Mouse (Mus musculus): Measurements from ENCODE around the gene Rhbdl3. TPM values are rescaled to one million over a fixed set of nuclear protein-coding genes. Genes with fewer than 3 reads are reported as not detected.
"Not testable (repeated sequence)": the region's sequence is repeated elsewhere in the genome, so short reads cannot be mapped to it uniquely, and the experiment has no call there.

The Rhbdl3 gene
- total RNA-seq, 4 experiments from 2014 or later = 2.8 to 8.4 (median 4.6) TPM

GRCm38 (mm10) chr11:80312565-80312964, 11.9 kb downstream of the Rhbdl3 start:
- no peak for DNase-seq (ENCODE audit: low spot score in 2 of 2)

- DNase-seq (ENCODE audit: low spot score in 2 of 2) = no peak
Observed at GRCm38 (mm10) chr11:80313462-80313861, 12.8 kb downstream of the Rhbdl3 start.

DNA sequence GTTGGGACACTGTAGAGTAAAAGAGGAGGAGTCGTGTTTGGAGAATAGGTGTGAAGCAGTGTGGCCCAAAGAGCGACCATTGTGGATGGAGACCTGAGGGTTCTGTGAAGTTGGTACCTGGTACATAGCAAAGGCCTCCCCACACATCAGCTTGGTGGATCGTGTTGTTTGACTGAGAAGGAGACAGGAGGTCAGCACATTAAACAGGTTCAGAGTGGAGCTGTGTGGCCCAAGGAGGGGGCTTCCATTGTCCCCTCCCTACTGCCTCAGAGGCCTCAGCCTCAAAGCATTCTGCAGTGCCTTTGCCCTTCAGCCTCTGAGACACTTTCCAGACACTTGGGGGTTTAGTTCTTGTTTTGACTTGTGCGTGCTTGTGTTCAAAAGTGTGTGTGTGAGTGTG, 13.2 kb downstream of the Rhbdl3 start:
- DNase-seq (ENCODE audit: low spot score in 2 of 2) = no peak

DNA sequence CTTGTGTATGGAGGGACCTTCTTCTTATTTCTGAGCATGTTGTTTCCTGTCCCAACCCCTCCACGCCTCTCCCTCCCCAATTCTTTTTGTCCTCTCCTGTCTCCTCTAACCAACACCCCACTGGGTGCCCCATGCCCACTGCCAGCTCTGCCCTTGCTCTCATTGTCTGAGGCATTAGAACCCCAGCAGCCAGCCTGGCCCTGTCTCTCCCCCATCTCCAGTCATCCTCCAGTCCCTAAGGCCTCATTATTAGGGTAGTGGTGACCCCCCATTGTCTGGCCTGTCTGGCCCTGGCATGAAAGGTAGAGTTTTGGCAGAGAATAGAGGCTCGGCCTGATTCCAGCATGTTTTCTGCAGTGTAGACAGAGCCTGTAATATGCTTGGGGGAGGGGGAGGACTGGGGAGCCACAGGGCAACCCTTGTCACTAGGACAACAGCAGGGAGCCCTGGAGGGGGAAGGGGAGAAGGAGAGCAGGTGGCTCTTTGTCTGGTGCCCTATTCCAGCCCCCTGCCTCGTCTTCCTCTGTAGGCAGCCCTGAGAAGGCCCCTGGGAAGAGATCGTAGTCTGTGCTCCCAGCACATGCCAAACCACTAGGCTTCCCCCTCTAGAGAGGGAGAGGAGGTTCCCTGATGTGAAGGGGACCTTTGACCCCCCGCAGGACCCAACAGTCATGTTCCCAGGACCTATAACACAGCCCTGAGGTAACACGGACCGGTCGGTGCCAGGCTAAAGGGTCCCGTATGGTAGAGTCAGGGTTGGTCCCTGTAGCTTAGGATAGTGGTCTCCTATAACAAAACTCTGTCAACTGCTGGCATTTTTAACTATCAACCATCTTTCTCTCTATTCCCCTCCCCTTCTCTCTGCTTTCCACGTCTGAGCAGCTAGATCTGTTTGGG, 15.3 kb downstream of the Rhbdl3 start:
- DNase-seq (ENCODE audit: low spot score in 2 of 2) = no peak

GRCm38 (mm10) chr11:80323255-80323654, 22.5 kb downstream of the Rhbdl3 start:
- DNase-seq (ENCODE audit: low spot score in 2 of 2) = no peak

GRCm38 (mm10) chr11:80324636-80325035, 23.9 kb downstream of the Rhbdl3 start:
- DNase-seq (ENCODE audit: low spot score in 2 of 2) = no peak

GRCm38 (mm10) chr11:80332709-80333400, 32.1 kb downstream of the Rhbdl3 start:
- DNase-seq (ENCODE audit: low spot score in 2 of 2) = no peak

DNA sequence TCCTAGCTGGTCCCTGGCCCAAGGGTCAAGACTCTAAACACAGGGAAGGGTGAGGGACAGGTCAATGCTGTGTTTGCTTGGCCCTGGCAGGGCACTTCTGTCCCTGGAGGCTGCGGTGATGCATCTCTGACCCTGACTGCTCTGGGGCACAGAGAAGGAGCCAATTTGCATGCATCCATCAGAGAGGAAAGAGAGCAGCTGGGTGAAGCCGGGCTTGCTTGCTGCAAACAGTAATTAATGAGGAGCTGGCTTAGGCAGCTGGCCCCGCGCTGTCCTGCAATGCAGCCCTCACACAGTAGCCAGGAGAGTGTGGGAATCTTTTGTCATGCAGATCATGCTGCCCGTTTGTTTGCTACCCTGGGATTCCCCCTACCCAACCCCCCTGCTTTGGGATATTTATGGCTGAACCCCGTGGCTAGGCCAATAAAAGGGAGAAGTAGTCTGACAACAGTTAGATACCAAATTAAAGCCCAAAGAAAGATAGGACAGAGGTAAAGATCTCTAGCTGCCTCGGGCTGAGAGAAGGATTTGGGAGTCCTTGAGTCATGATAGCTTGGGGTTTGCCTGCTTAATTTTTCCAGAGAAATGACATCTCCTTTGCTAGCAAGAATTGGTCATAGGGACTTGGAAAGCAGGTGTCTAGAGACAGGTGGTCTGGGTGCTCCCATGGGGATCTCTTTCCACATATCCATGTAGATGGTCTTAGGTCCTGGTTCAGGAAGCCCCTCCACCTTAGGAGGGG, 35.1 kb downstream of the Rhbdl3 start:
- DNase-seq (ENCODE audit: low spot score in 2 of 2) = no peak

GRCm38 (mm10) chr11:80336351-80336730, 35.6 kb downstream of the Rhbdl3 start:
- DNase-seq (ENCODE audit: low spot score in 2 of 2) = no peak

GRCm38 (mm10) chr11:80342482-80342881, 41.8 kb downstream of the Rhbdl3 start:
- no peak for DNase-seq (ENCODE audit: low spot score in 2 of 2)

GRCm38 (mm10) chr11:80351832-80352430, 51.2 kb downstream of the Rhbdl3 start:
- DNase-seq (ENCODE audit: low spot score in 2 of 2) = peak; percentile 64 to 66

GRCm38 (mm10) chr11:80354832-80355231, 54.1 kb downstream of the Rhbdl3 start:
- no peak for DNase-seq (ENCODE audit: low spot score in 2 of 2)

- no peak for DNase-seq (ENCODE audit: low spot score in 2 of 2)
Observed at GRCm38 (mm10) chr11:80368949-80369348, 68.2 kb downstream of the Rhbdl3 start.

DNA sequence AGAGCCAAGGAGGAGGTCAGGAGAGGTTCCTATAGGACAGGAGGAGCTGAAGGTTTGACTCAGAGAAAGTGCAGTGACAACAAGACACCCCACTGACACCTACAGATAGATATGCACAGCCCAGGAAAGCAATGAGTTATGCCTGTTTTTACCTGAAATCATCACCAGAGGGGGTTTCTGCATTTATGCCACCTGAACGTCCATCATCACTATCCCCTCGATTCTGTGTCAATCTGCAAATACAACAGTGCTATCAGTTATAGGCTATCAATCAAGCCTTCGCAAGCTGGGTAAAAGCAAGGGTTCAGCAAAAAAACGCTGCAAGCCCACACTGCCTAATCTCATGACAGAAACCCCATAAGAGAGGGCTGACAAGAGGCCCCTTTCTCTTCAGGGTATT, 75.9 kb downstream of the Rhbdl3 start:
- no peak for DNase-seq (ENCODE audit: low spot score in 2 of 2)

DNA sequence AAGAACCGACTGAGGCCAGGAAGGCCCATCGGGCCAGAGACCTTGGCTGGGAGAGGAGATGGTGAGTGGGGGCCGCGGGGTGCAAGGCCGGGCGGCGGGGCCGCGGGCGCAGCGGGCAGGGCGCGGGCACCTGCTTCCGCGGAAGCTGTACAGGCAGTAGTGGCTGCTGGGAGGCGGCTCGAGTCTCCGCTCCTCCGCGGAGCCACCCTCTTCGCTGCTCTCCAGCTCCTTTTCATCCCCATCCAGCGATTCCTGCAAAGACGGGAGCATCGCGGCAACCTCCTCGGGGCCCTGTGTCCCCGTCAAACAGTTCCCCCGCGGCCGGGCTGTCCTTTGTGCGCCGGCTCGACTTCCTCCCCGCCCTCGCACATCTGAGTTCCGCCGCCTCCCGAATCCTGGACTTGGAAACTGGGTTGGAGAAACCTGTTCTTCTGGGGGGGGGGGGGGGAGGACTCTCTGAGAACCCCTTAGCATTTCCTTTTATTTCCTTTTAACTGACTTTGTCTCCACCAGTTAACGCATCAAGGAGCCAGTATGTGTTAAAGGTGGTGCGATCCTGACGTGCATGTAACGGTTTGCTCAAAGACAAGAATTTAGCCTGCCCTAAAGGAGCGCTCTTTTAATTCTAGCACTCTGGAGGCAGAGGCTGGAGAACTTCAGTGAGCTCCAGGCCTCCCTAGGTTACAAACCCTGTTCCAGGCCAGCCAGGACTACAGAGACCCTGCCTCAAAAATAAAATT, 77.2 kb downstream of the Rhbdl3 start, which contains the start of gene 5730455P16Rik:
TSS of gene 5730455P16Rik (minus strand) at position 323 of the 740 bp plus-strand sequence.
- DNase-seq (ENCODE audit: low spot score in 2 of 2) = peak; percentile 65 to 70

DNA sequence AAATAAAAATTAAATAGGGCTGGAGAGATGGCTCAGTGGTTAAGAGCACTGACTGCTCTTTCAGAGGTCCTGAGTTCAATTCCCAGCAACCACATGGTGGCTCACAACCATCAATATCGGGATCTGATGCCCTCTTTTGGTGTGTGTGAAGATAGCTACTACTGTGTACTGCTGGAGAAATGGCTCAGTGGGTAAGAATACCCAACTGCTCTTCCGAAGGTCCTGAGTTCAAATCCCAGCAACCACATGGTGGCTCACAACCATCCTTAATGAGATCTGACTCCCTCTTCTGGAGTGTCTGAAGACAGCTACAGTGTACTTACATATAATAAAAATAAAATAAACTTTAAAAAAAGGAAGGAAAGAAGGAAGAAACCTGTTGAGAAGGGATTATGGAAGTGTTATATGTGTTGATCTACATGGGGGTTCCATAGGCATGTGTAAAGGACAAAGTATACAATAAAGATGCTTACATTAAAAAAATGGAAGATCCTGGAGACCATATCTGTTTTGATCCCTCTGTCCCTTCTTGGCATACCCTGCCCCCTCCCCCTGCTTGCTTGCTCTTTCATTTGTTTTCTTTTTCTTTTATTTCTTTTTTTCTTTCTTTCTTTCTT, 77.8 kb downstream of the Rhbdl3 start:
- not testable (repeated sequence) for DNase-seq (ENCODE audit: low spot score in 2 of 2)

- not testable (repeated sequence) for DNase-seq (ENCODE audit: low spot score in 2 of 2)
Observed at GRCm38 (mm10) chr11:80379184-80379583, 78.5 kb downstream of the Rhbdl3 start.

- DNase-seq (ENCODE audit: low spot score in 2 of 2) = no peak
Observed at GRCm38 (mm10) chr11:80382626-80383018, 81.9 kb downstream of the Rhbdl3 start.

DNA sequence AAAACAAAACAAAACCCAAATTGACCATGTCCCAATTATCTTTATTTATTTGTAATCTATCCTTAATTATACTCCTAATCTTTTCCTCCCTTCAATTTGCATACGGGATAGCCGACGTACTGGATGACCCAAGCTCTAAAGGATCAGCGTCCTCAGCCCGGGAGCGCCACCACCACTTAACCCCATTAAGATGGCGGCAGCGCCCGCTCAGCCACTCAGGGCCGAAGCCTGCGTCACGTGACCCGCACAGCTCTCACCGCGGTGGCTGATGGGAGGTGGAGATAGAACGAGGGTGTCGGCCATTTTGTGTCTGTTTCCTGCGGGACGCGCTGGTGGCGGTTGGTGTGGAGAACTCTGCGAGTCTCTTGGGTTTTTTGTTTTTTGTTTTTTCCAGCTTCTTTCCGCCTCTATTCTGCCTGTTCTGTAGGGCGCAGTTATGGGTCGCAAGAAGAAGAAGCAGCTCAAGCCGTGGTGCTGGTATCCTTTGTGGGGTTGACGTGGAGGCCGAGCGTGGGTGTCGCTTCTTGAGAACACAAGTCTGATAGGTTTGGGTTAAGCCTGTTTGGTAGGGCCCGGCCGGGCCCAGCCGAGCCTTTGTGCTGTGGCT, 82.4 kb downstream of the Rhbdl3 start, which contains the start of gene Zfp207:
TSS of gene Zfp207 (plus strand) at position 261 of the 607 bp plus-strand sequence.
- peak; percentile 94 to 95 for DNase-seq (ENCODE audit: low spot score in 2 of 2)

GRCm38 (mm10) chr11:80383626-80384046, 82.9 kb downstream of the Rhbdl3 start:
- DNase-seq (ENCODE audit: low spot score in 2 of 2) = no peak

All from gastrocnemius, adult 8-10 months (tissue).